Mouse (Mus musculus) cerebellum, adult 2 months (tissue): Measurements from ENCODE around the gene Ttc1. TPM values are rescaled to one million over a fixed set of nuclear protein-coding genes. Genes with fewer than 3 reads are reported as not detected.

Experiments
- DNase-seq, 2 experiments: peaks; one replicate each; pipeline ENCODE4 v3.0.0; 2021
- H3K27ac ChIP-seq: fragments of 200-500 bp; 2 replicates; pipeline ENCODE4 v1.5.1; 2012; ENCODE audit warnings: low read length, control low read depth, inconsistent platforms; ENCODE audit not compliant: insufficient read depth
- H3K27me3 ChIP-seq: fragments of 200-500 bp; 2 replicates; pipeline ENCODE4 v1.6.1; 2012; ENCODE audit warnings: inconsistent platforms, mild to moderate bottlenecking, low read length, moderate library complexity; ENCODE audit not compliant: control insufficient read depth, insufficient read depth
- H3K4me1 ChIP-seq: fragments of 200-500 bp; 2 replicates; pipeline ENCODE4 v1.6.1; 2011; ENCODE audit warnings: low read length; ENCODE audit not compliant: control insufficient read depth, insufficient read depth
- H3K4me3 ChIP-seq: fragments of 200-500 bp; replicated peaks from 2 replicates; pipeline ENCODE3; 2011; ENCODE audit warnings: mild to moderate bottlenecking, low read depth, low read length, control low read depth; ENCODE audit not compliant: insufficient read depth
- CTCF ChIP-seq: fragments of 200-500 bp; IDR thresholded peaks from 2 replicates; pipeline ENCODE4 v1.5.1; 2011; ENCODE audit warnings: low read depth, mild to moderate bottlenecking, control low read depth, low read length, moderate library complexity, borderline replicate concordance; ENCODE audit not compliant: insufficient read depth
- POLR2A ChIP-seq: fragments of 200-500 bp; IDR thresholded peaks from 2 replicates; pipeline ENCODE4 v1.6.1; 2011; ENCODE audit warnings: low read length, control low read depth, borderline replicate concordance; ENCODE audit not compliant: insufficient read depth
- WGBS: fragments of 180-500 bp; shearing (Covaris S2); methylation state at CpG from one replicate; pipeline ENCODE4 v1.1.7; 2018; 5-methylcytosine and 5-hydroxymethylcytosine counted together
- polyA plus RNA-seq: library from polyadenylated mRNA; depleted of rRNA; stranded (reverse); fragments of >200 nt; gene quantifications from 2 replicates; pipeline ENCODE4 v1.2.3, GENCODE M21; 2012; rRNA removed

Gene Ttc1
- polyA plus RNA-seq, 1 experiment, result 72.1 TPM

DNA sequence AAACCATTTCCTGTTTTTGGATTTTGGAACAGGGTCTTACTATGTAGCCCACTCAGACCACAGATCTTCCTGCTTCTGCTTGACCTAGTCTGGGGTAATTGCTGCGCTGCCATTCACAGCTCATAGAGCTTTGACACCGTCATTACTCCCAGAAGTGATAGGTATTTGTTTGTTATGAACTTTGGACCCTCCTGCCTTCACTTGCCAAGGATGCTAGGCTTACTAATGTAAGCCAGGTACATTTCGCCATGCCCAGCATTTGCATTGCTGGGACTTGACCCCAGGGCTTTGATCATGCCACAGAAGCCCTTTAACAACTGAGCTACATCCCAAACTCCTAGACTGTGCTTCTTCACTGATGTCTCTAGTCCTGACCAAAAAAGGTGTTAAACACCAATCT is 47.5 kb downstream of the Ttc1 start:
- no peak overlapping the region for H3K27ac ChIP-seq
- DNase-seq, result no peak
- peaks cover 5% of the 10 kb centered on the region; the same call in 1 of the 2 replicates for H3K4me1 ChIP-seq
- H3K4me3 ChIP-seq, result no peak overlapping the region
- H3K27me3 ChIP-seq, result no peaks in the 10 kb centered on the region
- TF ChIP-seq POLR2A, result no peak
- no peak for TF ChIP-seq CTCF
- 97% methylated on average over 3 of the region's 3 CpGs for WGBS

- Histone ChIP-seq H3K4me3 (no peak overlapping the region), H3K27me3 (no peaks in the 10 kb centered on the region), H3K4me1 (no peaks in the 10 kb centered on the region), H3K27ac (no peak overlapping the region)
- 81% methylated on average over 5 of the region's 5 CpGs for WGBS
- DNase-seq, result no peak
- TF ChIP-seq POLR2A (no peak), CTCF (no peak)
Observed at GRCm38 (mm10) chr11:43698621-43699020, 49.2 kb downstream of the Ttc1 start.

- H3K4me1 ChIP-seq, result no peaks in the 10 kb centered on the region
- TF ChIP-seq CTCF (no peak), POLR2A (no peak)
- DNase-seq, result no peak
- H3K27me3 ChIP-seq, result no peaks in the 10 kb centered on the region
- H3K4me3 ChIP-seq, result no peak overlapping the region
- no peak overlapping the region for H3K27ac ChIP-seq
- 78% methylated on average over 4 of the region's 4 CpGs for WGBS
Observed at GRCm38 (mm10) chr11:43696623-43697022, 51.2 kb downstream of the Ttc1 start.

DNA sequence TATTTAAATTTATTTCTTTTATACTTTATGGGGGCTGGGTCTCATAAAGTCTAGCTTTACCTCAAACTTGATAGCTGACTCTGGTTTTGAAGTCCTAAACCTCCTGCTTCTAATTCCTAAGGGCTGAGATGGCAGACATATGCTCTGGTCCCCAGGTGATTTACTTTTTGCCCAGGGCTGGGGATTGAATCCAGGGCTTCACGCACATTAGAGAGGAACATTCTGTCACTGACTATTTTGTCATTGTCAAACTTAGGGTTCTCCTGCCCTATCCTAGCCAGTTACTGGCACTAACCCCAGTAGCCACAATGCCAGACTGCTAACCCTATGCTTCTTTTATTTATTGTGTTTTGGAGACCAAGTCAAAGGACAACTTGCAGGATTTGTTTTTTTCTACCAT is 59.0 kb downstream of the Ttc1 start:
- 4% methylated on average over 1 of the region's 1 CpGs for WGBS
- H3K4me1 ChIP-seq, result peaks cover 3% of the 10 kb centered on the region; the same call in 1 of the 2 replicates

GRCm38 (mm10) chr11:43682415-43683217 is 65.2 kb downstream of the Ttc1 start:
- DNase-seq, result peak; percentile 77 to 84
- no peak for TF ChIP-seq CTCF
- peak; percentile 63; the same call in 1 of the 2 replicates for TF ChIP-seq POLR2A
- H3K27me3 ChIP-seq, result no peaks in the 10 kb centered on the region
- WGBS, result under 1% methylated on average over 71 of the region's 72 CpGs
- H3K4me3 ChIP-seq, result peak overlapping the region; percentile 76
- H3K4me1 ChIP-seq, result no peaks in the 10 kb centered on the region; the same call in 1 of the 2 replicates
- H3K27ac ChIP-seq, result peak overlapping the region; percentile 97

More for the DNA sequence above, 59.0 kb downstream of the Ttc1 start:
- peak; percentile 33 to 66 for DNase-seq
- Histone ChIP-seq H3K27me3 (no peaks in the 10 kb centered on the region), H3K27ac (no peak overlapping the region), H3K4me3 (no peak overlapping the region)
- no peak for TF ChIP-seq POLR2A
- no peak for TF ChIP-seq CTCF

DNA sequence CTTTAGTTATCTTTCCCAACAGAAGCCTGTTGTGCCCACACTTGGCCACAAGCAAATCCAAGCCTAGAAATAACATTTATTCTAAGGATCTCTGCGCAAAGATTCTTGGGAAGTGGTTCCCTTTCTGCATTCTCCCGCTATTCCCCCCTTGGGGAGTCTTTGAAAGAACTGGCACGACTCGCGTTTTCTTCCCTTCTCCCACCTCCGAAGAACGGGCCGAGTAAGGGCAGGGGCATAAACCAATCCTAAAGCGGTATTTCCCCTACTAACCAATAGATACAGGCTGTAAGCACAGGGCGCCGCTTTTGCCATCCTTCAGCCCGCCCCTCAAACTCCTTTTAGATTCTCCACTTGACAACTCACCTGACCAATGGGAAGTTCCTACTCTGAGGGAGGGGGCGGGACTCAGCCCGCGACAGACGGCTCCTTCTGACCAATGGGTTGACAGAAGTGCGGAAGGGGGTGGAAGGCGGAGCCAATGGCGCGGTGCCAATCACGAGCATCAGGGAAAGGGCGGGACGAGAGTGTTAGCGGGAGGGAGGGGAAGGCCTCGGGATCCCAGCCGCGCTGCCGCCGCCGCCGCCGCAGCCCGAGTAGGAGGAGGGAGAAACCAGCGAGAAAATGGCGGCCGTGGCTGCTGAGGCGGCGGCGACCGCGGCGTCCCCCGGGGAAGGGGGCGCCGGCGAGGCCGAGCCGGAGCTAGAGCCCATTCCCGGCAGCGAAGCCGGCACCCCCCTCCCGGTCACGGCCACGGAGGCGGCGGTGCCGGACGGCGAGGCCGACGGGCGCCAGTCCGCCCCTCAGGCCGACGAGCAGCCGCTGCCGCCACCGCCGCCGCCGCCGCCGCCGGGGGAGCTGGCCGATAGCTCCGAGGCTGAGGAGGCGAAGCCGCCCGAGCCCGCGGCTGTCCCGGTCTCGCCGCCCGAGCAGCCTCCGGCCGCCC is 66.1 kb downstream of the Ttc1 start, which contains the start of gene Pwwp2a:
Gene Pwwp2a, plus strand, starts transcription at position 527 of the 943 bp plus-strand sequence.
- Histone ChIP-seq H3K4me1 (no peaks in the 10 kb centered on the region), H3K4me3 (peak within 1 kb of the TSS; percentile 76), H3K27ac (peak within 1 kb of the TSS; percentile 97), H3K27me3 (no peaks in the 10 kb centered on the region)
- TF ChIP-seq POLR2A, result peak; percentile 50
- TF ChIP-seq CTCF, result no peak
- peak; percentile 99 for DNase-seq
- under 1% methylated on average over 85 of the region's 87 CpGs for WGBS

Other genes starting within 250 kb of the Ttc1 start
- gene Ccnjl, start 219.2 kb downstream of the Ttc1 start, polyA plus RNA-seq, result 8.4 and 10.5 TPM in 2 replicates
- gene 4933415A04Rik, start 161.0 kb downstream of the Ttc1 start, polyA plus RNA-seq, result 1.5 and 1.6 TPM in 2 replicates
- not detected in 2 replicates for gene Fabp6, start 146.5 kb downstream of the Ttc1 start, polyA plus RNA-seq
- 40.0 and 42.0 TPM in 2 replicates for gene Pwwp2a, start 66.0 kb downstream of the Ttc1 start, polyA plus RNA-seq
- 9.7 and 10.4 TPM in 2 replicates for gene Adra1b, start 153.2 kb upstream of the Ttc1 start, polyA plus RNA-seq